Mouse (Mus musculus) lung, embryonic 14.5 days (tissue): ENCODE measurements around the gene Ndufb7. TPM values are rescaled to one million over a fixed set of nuclear protein-coding genes. Genes with fewer than 3 reads are reported as not detected.
A peak's percentile ranks its signal among the peaks of the same experiment; 100 is the strongest.
"Not testable (repeated sequence)": the region's sequence is repeated elsewhere in the genome, so short reads cannot be mapped to it uniquely, and the experiment has no call there.

Source experiments
- ATAC-seq: fragments of 200-750 bp; cut with Nextera tagmentation; 2 replicates; pipeline ENCODE4 v1.8.0; 2017; ENCODE audit warnings: mild to moderate bottlenecking, moderate TSS enrichment, moderate library complexity; ENCODE audit not compliant: insufficient read depth
- DNase-seq: peaks from one replicate; pipeline ENCODE4 v3.0.0-alpha.2; 2015
- H3K27ac ChIP-seq: fragments of 300-500 bp; sonication (generic); 2 replicates; pipeline ENCODE4 v1.5.1; 2014; ENCODE audit warnings: low read depth, mild to moderate bottlenecking, moderate library complexity
- H3K27me3 ChIP-seq: fragments of 300-500 bp; sonication (generic); 2 replicates; pipeline ENCODE4 v1.6.1; 2014; ENCODE audit warnings: low read length, control low read depth; ENCODE audit not compliant: insufficient read depth
- H3K36me3 ChIP-seq: fragments of 300-500 bp; sonication (generic); 2 replicates; pipeline ENCODE4 v1.6.1; 2014; ENCODE audit warnings: control low read depth; ENCODE audit not compliant: insufficient read depth
- H3K4me1 ChIP-seq: fragments of 300-500 bp; sonication (generic); 2 replicates; pipeline ENCODE4 v1.6.1; 2014; ENCODE audit warnings: antibody characterized with exemption, control low read depth; ENCODE audit not compliant: insufficient read depth
- H3K4me2 ChIP-seq: fragments of 300-500 bp; sonication (generic); 2 replicates; pipeline ENCODE4 v1.6.1; 2014; ENCODE audit warnings: mild to moderate bottlenecking
- H3K4me3 ChIP-seq: fragments of 300-500 bp; sonication (generic); 2 replicates; pipeline ENCODE4 v1.5.1; 2014; ENCODE audit warnings: low read depth, low read length
- H3K9ac ChIP-seq: fragments of 300-500 bp; sonication (generic); 2 replicates; pipeline ENCODE4 v1.6.1; 2014
- H3K9me3 ChIP-seq: fragments of 300-500 bp; sonication (generic); 2 replicates; pipeline ENCODE4 v1.6.1; 2016; ENCODE audit warnings: low read depth, low read length, control low read depth
- CTCF ChIP-seq: IDR thresholded peaks from 2 replicates; pipeline ENCODE4 v1.5.1; 2016; ENCODE audit warnings: antibody characterized with exemption, low read depth
- WGBS: fragments of 180-500 bp; shearing (Covaris S2); extraction: QIAGEN DNeasy Blood & Tissue Kit; methylation state at CpG from one replicate; pipeline ENCODE4 v1.1.7; 2014; 5-methylcytosine and 5-hydroxymethylcytosine counted together
- polyA plus RNA-seq: library from polyadenylated mRNA; unstranded; fragments of >200 nt; fragmentation: Nextera tagmentation; extraction: Ambion mirVana; gene quantifications from 2 replicates; pipeline ENCODE4 v1.2.1, GENCODE M21; 2014

Ndufb7 gene
- polyA plus RNA-seq, 1 experiment from 2014 or later = 362 TPM

GRCm38 (mm10) chr8:83594167-83595049 lies 27.9 kb downstream of the Ndufb7 start:
- no peak for TF ChIP-seq CTCF
- peak overlapping the region; percentile 73 for H3K9ac ChIP-seq
- H3K36me3 ChIP-seq = peaks cover 9% of the 10 kb centered on the region
- H3K27ac ChIP-seq = peak overlapping the region; percentile 92
- H3K4me2 ChIP-seq = peak overlapping the region; percentile 88
- H3K4me3 ChIP-seq = peak overlapping the region; percentile 70
- peak; percentile 99 for ATAC-seq
- peak; percentile 99 for DNase-seq
- no peaks in the 10 kb centered on the region; the same call in 1 of the 2 replicates for H3K4me1 ChIP-seq
- WGBS = under 1% methylated on average over 43 of the region's 43 CpGs
- H3K27me3 ChIP-seq = no peaks in the 10 kb centered on the region
- H3K9me3 ChIP-seq = no peaks in the 10 kb centered on the region

GRCm38 (mm10) chr8:83595050-83595345 lies 28.5 kb downstream of the Ndufb7 start:
- WGBS = 47% methylated on average over 3 of the region's 3 CpGs
- peak; percentile 22; the same call in 1 of the 2 replicates for TF ChIP-seq CTCF
- not testable (repeated sequence) for H3K9me3 ChIP-seq, H3K36me3 ChIP-seq, ATAC-seq, H3K4me1 ChIP-seq, DNase-seq, H3K27me3 ChIP-seq
- peak overlapping the region; percentile 92 for H3K27ac ChIP-seq
- H3K4me2 ChIP-seq = peak overlapping the region; percentile 88
- peak overlapping the region; percentile 70 for H3K4me3 ChIP-seq
- peak overlapping the region; percentile 63 for H3K9ac ChIP-seq

- H3K4me1 ChIP-seq = no peaks in the 10 kb centered on the region; the same call in 1 of the 2 replicates
- no peaks in the 10 kb centered on the region for H3K27me3 ChIP-seq
- WGBS = 19% methylated on average over 3 of the region's 3 CpGs
- ATAC-seq (no peak), DNase-seq (peak; percentile 66)
- H3K4me3 ChIP-seq = no peak overlapping the region
- no peak overlapping the region for H3K27ac ChIP-seq
- TF ChIP-seq CTCF = peak; percentile 57
- H3K4me2 ChIP-seq = no peak overlapping the region
- H3K36me3 ChIP-seq = 0 out of 2 replicates have a peak, but pooled peaks cover 3% of the 10 kb centered on the region
- no peaks in the 10 kb centered on the region for H3K9me3 ChIP-seq
- H3K9ac ChIP-seq = no peak overlapping the region
These were observed 29.9 kb downstream of the Ndufb7 start for GRCm38 (mm10) chr8:83596369-83596768.

GRCm38 (mm10) chr8:83598146-83598545 lies 31.7 kb downstream of the Ndufb7 start:
- 11% methylated on average over 1 of the region's 1 CpGs for WGBS
- DNase-seq (no peak), ATAC-seq (no peak)
- Histone ChIP-seq H3K4me1 (no peaks in the 10 kb centered on the region), H3K27me3 (no peaks in the 10 kb centered on the region), H3K4me3 (no peak overlapping the region), H3K36me3 (no peaks in the 10 kb centered on the region), H3K9me3 (no peaks in the 10 kb centered on the region), H3K9ac (no peak overlapping the region), H3K27ac (no peak overlapping the region), H3K4me2 (no peak overlapping the region)
- TF ChIP-seq CTCF = peak; percentile 32; the same call in 1 of the 2 replicates

DNA sequence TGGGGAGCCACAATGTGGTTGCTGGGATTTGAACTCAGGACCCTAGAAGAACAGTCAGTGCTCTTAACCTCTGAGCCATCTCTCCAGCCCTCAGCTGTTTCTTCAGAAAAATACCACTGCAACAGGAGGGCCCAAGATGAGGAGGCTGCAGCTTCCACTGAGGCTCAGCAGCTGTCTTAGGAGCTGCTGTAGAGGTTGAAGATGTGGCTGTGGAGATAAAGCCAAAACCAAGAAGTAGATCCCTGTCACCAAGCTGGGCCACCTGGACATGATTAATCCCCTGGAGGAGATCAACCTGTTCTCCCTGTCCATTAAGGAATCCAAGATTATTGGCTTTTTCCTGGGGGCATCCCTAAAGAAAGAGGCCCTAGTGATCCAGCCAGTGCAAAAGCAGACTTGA lies 33.3 kb downstream of the Ndufb7 start:
- TF ChIP-seq CTCF = no peak
- ATAC-seq (no peak), DNase-seq (no peak)
- H3K27ac ChIP-seq = no peak overlapping the region
- H3K9me3 ChIP-seq = no peaks in the 10 kb centered on the region
- H3K4me1 ChIP-seq = no peaks in the 10 kb centered on the region
- H3K9ac ChIP-seq = no peak overlapping the region
- H3K4me2 ChIP-seq = no peak overlapping the region
- H3K27me3 ChIP-seq = no peaks in the 10 kb centered on the region
- H3K36me3 ChIP-seq = no peaks in the 10 kb centered on the region
- no peak overlapping the region for H3K4me3 ChIP-seq

GRCm38 (mm10) chr8:83602650-83603029 lies 36.2 kb downstream of the Ndufb7 start:
- TF ChIP-seq CTCF = no peak

GRCm38 (mm10) chr8:83607661-83608397 lies 41.4 kb downstream of the Ndufb7 start, which contains the start of the genes Tecr and Dnajb1:
Gene Tecr, minus strand, starts transcription at chr8:83607971.
Gene Dnajb1, plus strand, starts transcription at chr8:83608193.
- peak; percentile 9; the same call in 1 of the 2 replicates for TF ChIP-seq CTCF
- peak within 1 kb of the TSS; percentile 97 for H3K4me2 ChIP-seq
- H3K4me1 ChIP-seq = peaks cover 7% of the 10 kb centered on the region
- ATAC-seq (peak; percentile 94), DNase-seq (peak; percentile 100)
- WGBS = under 1% methylated on average over 66 of the region's 69 CpGs
- peak within 1 kb of the TSS; percentile 83 for H3K4me3 ChIP-seq
- no peaks in the 10 kb centered on the region for H3K9me3 ChIP-seq
- no peaks in the 10 kb centered on the region for H3K27me3 ChIP-seq
- peaks cover 32% of the 10 kb centered on the region for H3K36me3 ChIP-seq
- H3K9ac ChIP-seq = peak within 1 kb of the TSS; percentile 92
- peak within 1 kb of the TSS; percentile 99 for H3K27ac ChIP-seq

More at GRCm38 (mm10) chr8:83602650-83603029, 36.2 kb downstream of the Ndufb7 start:
- Histone ChIP-seq H3K27me3 (no peaks in the 10 kb centered on the region), H3K4me1 (no peaks in the 10 kb centered on the region), H3K36me3 (no peaks in the 10 kb centered on the region), H3K27ac (no peak overlapping the region), H3K9ac (no peak overlapping the region), H3K4me2 (no peak overlapping the region), H3K4me3 (no peak overlapping the region), H3K9me3 (no peaks in the 10 kb centered on the region)
- WGBS = 67% methylated on average over 2 of the region's 2 CpGs
- no peak for ATAC-seq
- DNase-seq = no peak
